Mouse (Mus musculus) spleen, adult 18-20 months (tissue): Measurements from ENCODE around the gene Gbx1.

ENCODE experiments used
- DNase-seq, 2 experiments: peaks; one replicate each; pipeline ENCODE4 v3.0.0; 2022; ENCODE audit warnings: mixed read lengths in 2 of 2

The Gbx1 gene

GRCm38 (mm10) chr5:24524522-24524921 lies 2.5 kb downstream of the Gbx1 start:
- no peak for DNase-seq

- no peak for DNase-seq
These were observed 3.2 kb downstream of the Gbx1 start for GRCm38 (mm10) chr5:24523806-24524205.

- DNase-seq, result no peak
These were observed 5.6 kb downstream of the Gbx1 start for GRCm38 (mm10) chr5:24521366-24521765.

GRCm38 (mm10) chr5:24512271-24512670 lies 14.7 kb downstream of the Gbx1 start:
- no peak for DNase-seq

GRCm38 (mm10) chr5:24510635-24511034 lies 16.4 kb downstream of the Gbx1 start:
- DNase-seq, result peak in 1 of 2 experiments; percentile 34

GRCm38 (mm10) chr5:24508406-24508805 lies 18.6 kb downstream of the Gbx1 start:
- no peak for DNase-seq

- DNase-seq, result no peak
These were observed 21.5 kb downstream of the Gbx1 start for GRCm38 (mm10) chr5:24505513-24505912.

- no peak for DNase-seq
These were observed 24.2 kb downstream of the Gbx1 start for GRCm38 (mm10) chr5:24502786-24503185.

- DNase-seq, result no peak
These were observed 26.2 kb downstream of the Gbx1 start for GRCm38 (mm10) chr5:24500851-24501250.

GRCm38 (mm10) chr5:24499113-24499512 lies 27.9 kb downstream of the Gbx1 start:
- DNase-seq, result no peak

- DNase-seq, result no peak
These were observed 29.5 kb downstream of the Gbx1 start for GRCm38 (mm10) chr5:24497526-24497925.

- no peak for DNase-seq
These were observed 30.2 kb downstream of the Gbx1 start for GRCm38 (mm10) chr5:24496756-24497155.

GRCm38 (mm10) chr5:24495019-24495418 lies 32.0 kb downstream of the Gbx1 start:
- DNase-seq, result no peak

- no peak for DNase-seq
These were observed 34.3 kb downstream of the Gbx1 start for GRCm38 (mm10) chr5:24492546-24493285.

GRCm38 (mm10) chr5:24490413-24490920 lies 36.5 kb downstream of the Gbx1 start:
- no peak for DNase-seq

GRCm38 (mm10) chr5:24486738-24487137 lies 40.3 kb downstream of the Gbx1 start:
- no peak for DNase-seq

- peak; percentile 46 to 81 for DNase-seq
These were observed 40.9 kb downstream of the Gbx1 start for GRCm38 (mm10) chr5:24486097-24486496.

GRCm38 (mm10) chr5:24484963-24485362 lies 42.0 kb downstream of the Gbx1 start:
- DNase-seq, result no peak

GRCm38 (mm10) chr5:24483326-24483725 lies 43.7 kb downstream of the Gbx1 start:
- peak in 1 of 2 experiments; percentile 30 for DNase-seq

GRCm38 (mm10) chr5:24482247-24483079 lies 44.5 kb downstream of the Gbx1 start:
- no peak for DNase-seq

GRCm38 (mm10) chr5:24481647-24482046 lies 45.4 kb downstream of the Gbx1 start:
- peak in 1 of 2 experiments; percentile 33 for DNase-seq

- DNase-seq, result no peak
These were observed 49.1 kb downstream of the Gbx1 start for GRCm38 (mm10) chr5:24477909-24478308.

- DNase-seq, result no peak
These were observed 51.3 kb downstream of the Gbx1 start for GRCm38 (mm10) chr5:24475476-24476241.
